Mouse (Mus musculus): ENCODE results near the gene Eif2ak3. TPM values are rescaled to one million over a fixed set of nuclear protein-coding genes. Genes with fewer than 3 reads are reported as not detected.
A peak's percentile ranks its signal among the peaks of the same experiment; 100 is the strongest.

The Eif2ak3 gene
- 10 to 100 TPM; 25.3 to 28.6 TPM for total RNA-seq (2021)
- long read RNA-seq, experiment 1, full-length matches to known transcripts, result 33 of 39 reads
- long read RNA-seq, experiment 1, partial matches to known transcripts, result 1 of 39 reads
- long read RNA-seq, experiment 1, other reads (novel, unspliced or antisense), result 5 of 39 reads
- long read RNA-seq, experiment 2, full-length matches to known transcripts, result 25 of 34 reads
- long read RNA-seq, experiment 2, partial matches to known transcripts, result 3 of 34 reads
- long read RNA-seq, experiment 2, other reads (novel, unspliced or antisense), result 6 of 34 reads

- intact Hi-C loops (cut with DNase I), result loop anchor here (5.0 kb wide), 1 partner anchor 38 kb away; no protein-coding TSS in a partner anchor
- peak; percentile 98 to 99 for DNase-seq (ENCODE audit: extremely low spot score in 1 of 2, low spot score in 2 of 2)
- Histone ChIP-seq H3K27ac (peak within 1 kb of the TSS; percentile 85), H3K4me3 (peak within 1 kb of the TSS; percentile 97)
- TF ChIP-seq CTCF (IDR thresholded peaks at IDR 0.05), result no peak
Measured at GRCm38 (mm10) chr6:70844002-70844804, at the start of gene Eif2ak3. Gene Eif2ak3, plus strand, starts transcription at chr6:70844515.

GRCm38 (mm10) chr6:70796940-70797339 is 47.4 kb upstream of the Eif2ak3 start:
- Histone ChIP-seq H3K27ac (no peak overlapping the region), H3K4me3 (no peak overlapping the region)
- intact Hi-C loops (cut with DNase I), result no loop called here
- TF ChIP-seq CTCF (IDR thresholded peaks at IDR 0.05), result no peak
- DNase-seq (ENCODE audit: extremely low spot score in 1 of 2, low spot score in 2 of 2), result no peak

- Histone ChIP-seq H3K27ac (no peak overlapping the region), H3K4me3 (no peak overlapping the region)
- TF ChIP-seq CTCF (IDR thresholded peaks at IDR 0.05), result peak; percentile 75
- intact Hi-C loops (cut with DNase I), result no loop called here
- DNase-seq (ENCODE audit: extremely low spot score in 1 of 2, low spot score in 2 of 2), result peak in 1 of 2 experiments; percentile 37
Measured at GRCm38 (mm10) chr6:70797581-70798251, 46.6 kb upstream of the Eif2ak3 start.

- intact Hi-C loops (cut with DNase I), result loop anchor here (2.0 to 10.0 kb wide), 2 partner anchors 76 to 600 kb away; no protein-coding TSS in a partner anchor
- peak; percentile 73 for TF ChIP-seq CTCF (IDR thresholded peaks at IDR 0.05)
- no peak overlapping the region for H3K4me3 ChIP-seq
- no peak for DNase-seq (ENCODE audit: extremely low spot score in 1 of 2, low spot score in 2 of 2)
- H3K27ac ChIP-seq, result no peak overlapping the region
Measured at GRCm38 (mm10) chr6:70804632-70805031, 39.7 kb upstream of the Eif2ak3 start.

- intact Hi-C loops (cut with DNase I), result loop anchor here (2.0 to 10.0 kb wide), 2 partner anchors 76 to 600 kb away; no protein-coding TSS in a partner anchor
- TF ChIP-seq CTCF (IDR thresholded peaks at IDR 0.05), result peak; percentile 58
- DNase-seq (ENCODE audit: extremely low spot score in 1 of 2, low spot score in 2 of 2), result peak; percentile 65 to 73
- Histone ChIP-seq H3K4me3 (no peak overlapping the region), H3K27ac (no peak overlapping the region)
Measured at GRCm38 (mm10) chr6:70805267-70805666, 39.0 kb upstream of the Eif2ak3 start.

GRCm38 (mm10) chr6:70805820-70806513 is 38.3 kb upstream of the Eif2ak3 start:
- peak; percentile 92 for TF ChIP-seq CTCF (IDR thresholded peaks at IDR 0.05)
- intact Hi-C loops (cut with DNase I), result loop anchor here (2.0 to 10.0 kb wide), 3 partner anchors 75 to 599 kb away; no protein-coding TSS in a partner anchor
- Histone ChIP-seq H3K4me3 (no peak overlapping the region; the same call in 1 of the 2 replicates), H3K27ac (no peak overlapping the region)
- peak; percentile 60 to 63 for DNase-seq (ENCODE audit: extremely low spot score in 1 of 2, low spot score in 2 of 2)

- Histone ChIP-seq H3K27ac (no peak overlapping the region), H3K4me3 (no peak overlapping the region)
- intact Hi-C loops (cut with DNase I), result loop anchor here (2.0 to 10.0 kb wide), 2 partner anchors 318 to 598 kb away; no protein-coding TSS in a partner anchor
- TF ChIP-seq CTCF (IDR thresholded peaks at IDR 0.05), result no peak
- DNase-seq (ENCODE audit: extremely low spot score in 1 of 2, low spot score in 2 of 2), result no peak
Measured at GRCm38 (mm10) chr6:70806514-70806912, 37.8 kb upstream of the Eif2ak3 start.

GRCm38 (mm10) chr6:70810524-70810923 is 33.8 kb upstream of the Eif2ak3 start:
- no peak for DNase-seq (ENCODE audit: extremely low spot score in 1 of 2, low spot score in 2 of 2)
- no peak overlapping the region for H3K27ac ChIP-seq
- intact Hi-C loops (cut with DNase I), result no loop called here

GRCm38 (mm10) chr6:70811557-70812525 is 32.5 kb upstream of the Eif2ak3 start:
- H3K27ac ChIP-seq, result no peak overlapping the region
- peak; percentile 78 to 85 for DNase-seq (ENCODE audit: extremely low spot score in 1 of 2, low spot score in 2 of 2)
- intact Hi-C loops (cut with DNase I), result loop anchor here (1.0 to 2.0 kb wide), 2 partner anchors 69 to 109 kb away; no protein-coding TSS in a partner anchor
- no peak overlapping the region for H3K4me3 ChIP-seq
- TF ChIP-seq CTCF (IDR thresholded peaks at IDR 0.05), result peak; percentile 98

More at GRCm38 (mm10) chr6:70810524-70810923, 33.8 kb upstream of the Eif2ak3 start:
- H3K4me3 ChIP-seq, result no peak overlapping the region
- no peak for TF ChIP-seq CTCF (IDR thresholded peaks at IDR 0.05)

GRCm38 (mm10) chr6:70812526-70812895 is 31.8 kb upstream of the Eif2ak3 start:
- intact Hi-C loops (cut with DNase I), result loop anchor here (1.0 to 2.0 kb wide), 2 partner anchors 69 to 108 kb away; no protein-coding TSS in a partner anchor
- Histone ChIP-seq H3K4me3 (no peak overlapping the region), H3K27ac (no peak overlapping the region)
- no peak for TF ChIP-seq CTCF (IDR thresholded peaks at IDR 0.05)
- no peak for DNase-seq (ENCODE audit: extremely low spot score in 1 of 2, low spot score in 2 of 2)
